Mouse (Mus musculus): ENCODE results near the gene Gm3250. TPM values are rescaled to one million over a fixed set of nuclear protein-coding genes. Genes with fewer than 3 reads are reported as not detected.
"Not testable (repeated sequence)": the region's sequence is repeated elsewhere in the genome, so short reads cannot be mapped to it uniquely, and the experiment has no call there.

The Gm3250 gene
- polyA plus RNA-seq, 1 experiment from 2014 or later: not detected

DNA sequence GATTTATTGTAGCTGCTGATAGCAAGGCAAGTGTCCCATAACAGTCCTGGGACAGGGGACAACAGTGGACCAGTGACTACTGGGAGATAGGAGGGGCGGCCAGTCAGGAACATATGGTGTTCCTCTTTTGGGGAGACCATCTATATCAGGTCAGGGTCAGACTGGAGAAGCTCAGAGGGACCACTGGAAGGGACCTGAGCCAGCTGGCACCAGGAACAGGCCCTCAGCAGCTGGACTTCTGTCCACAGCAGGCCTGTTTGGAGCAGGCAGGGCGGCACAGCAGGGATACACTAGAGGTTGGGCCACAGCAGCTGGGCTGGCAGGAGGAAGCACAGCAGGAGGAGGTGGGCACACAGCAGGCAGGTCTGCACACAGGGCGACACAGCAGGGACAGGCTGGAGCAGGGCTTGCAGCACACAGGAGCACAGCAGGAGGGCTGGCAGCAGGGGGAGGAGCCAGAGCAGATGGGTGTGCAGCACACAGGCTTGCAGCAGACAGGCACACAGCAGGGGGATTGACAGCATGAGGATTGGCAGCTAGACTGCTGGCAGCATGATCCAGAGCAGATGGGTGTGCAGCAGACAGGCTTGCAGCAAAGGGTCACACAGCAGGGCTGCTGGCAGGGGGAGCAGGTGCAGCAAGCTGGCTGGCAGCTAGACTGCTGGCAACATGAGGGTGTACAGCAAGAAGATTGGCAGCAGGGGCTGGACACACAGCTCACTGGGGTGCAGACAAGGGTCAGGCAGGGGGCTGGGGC is 16.0 kb upstream of the Gm3250 start:
- not testable (repeated sequence) for H3K4me1 ChIP-seq (ENCODE audit: control insufficient read depth, insufficient read depth, low read length); H3K9ac ChIP-seq (ENCODE audit: low read depth, low read length); H3K36me3 ChIP-seq (ENCODE audit: control insufficient read depth, insufficient read depth, low read length); H3K9me3 ChIP-seq (ENCODE audit: control insufficient read depth, low read length); ATAC-seq; H3K4me2 ChIP-seq (ENCODE audit: low read depth, low read length); H3K4me3 ChIP-seq (ENCODE audit: low read length); H3K27me3 ChIP-seq (replicated peaks; ENCODE audit: control insufficient read depth, insufficient read depth, low read length); H3K27ac ChIP-seq (ENCODE audit: low read length)
- WGBS: 36% methylated on average over 3 of the region's 3 CpGs

GRCm38 (mm10) chr10:77797677-77798076 is 15.3 kb upstream of the Gm3250 start:
- ATAC-seq: no peak
- Histone ChIP-seq H3K4me2 (ENCODE audit: low read depth, low read length) (no peak overlapping the region), H3K4me1 (ENCODE audit: control insufficient read depth, insufficient read depth, low read length) (no peaks in the 10 kb centered on the region), H3K27me3 (replicated peaks; ENCODE audit: control insufficient read depth, insufficient read depth, low read length) (no peaks in the 10 kb centered on the region), H3K4me3 (ENCODE audit: low read length) (no peak overlapping the region), H3K9me3 (ENCODE audit: control insufficient read depth, low read length) (no peaks in the 10 kb centered on the region), H3K27ac (ENCODE audit: low read length) (no peak overlapping the region), H3K36me3 (ENCODE audit: control insufficient read depth, insufficient read depth, low read length) (no peaks in the 10 kb centered on the region), H3K9ac (ENCODE audit: low read depth, low read length) (no peak overlapping the region)
- 33% methylated on average over 3 of the region's 3 CpGs for whole genome bisulfite sequencing

- 55% methylated on average over 2 of the region's 2 CpGs for whole genome bisulfite sequencing
- H3K9ac ChIP-seq (ENCODE audit: low read depth, low read length): no peak within 1 kb of the TSS
- H3K27ac ChIP-seq (ENCODE audit: low read length): no peak within 1 kb of the TSS
- H3K36me3 ChIP-seq (ENCODE audit: control insufficient read depth, insufficient read depth, low read length): no peaks in the 10 kb centered on the region
- no peak within 1 kb of the TSS for H3K4me3 ChIP-seq (ENCODE audit: low read length)
- H3K27me3 ChIP-seq (replicated peaks; ENCODE audit: control insufficient read depth, insufficient read depth, low read length): no peaks in the 10 kb centered on the region
- H3K4me2 ChIP-seq (ENCODE audit: low read depth, low read length): no peak within 1 kb of the TSS
- H3K9me3 ChIP-seq (ENCODE audit: control insufficient read depth, low read length): no peaks in the 10 kb centered on the region
- no peak for ATAC-seq
- no peaks in the 10 kb centered on the region for H3K4me1 ChIP-seq (ENCODE audit: control insufficient read depth, insufficient read depth, low read length)
Measured at GRCm38 (mm10) chr10:77794976-77795375, 12.6 kb upstream of the Gm3250 start, which contains the start of gene Gm9639. TSS of gene Gm9639 (minus strand) at chr10:77795076.

DNA sequence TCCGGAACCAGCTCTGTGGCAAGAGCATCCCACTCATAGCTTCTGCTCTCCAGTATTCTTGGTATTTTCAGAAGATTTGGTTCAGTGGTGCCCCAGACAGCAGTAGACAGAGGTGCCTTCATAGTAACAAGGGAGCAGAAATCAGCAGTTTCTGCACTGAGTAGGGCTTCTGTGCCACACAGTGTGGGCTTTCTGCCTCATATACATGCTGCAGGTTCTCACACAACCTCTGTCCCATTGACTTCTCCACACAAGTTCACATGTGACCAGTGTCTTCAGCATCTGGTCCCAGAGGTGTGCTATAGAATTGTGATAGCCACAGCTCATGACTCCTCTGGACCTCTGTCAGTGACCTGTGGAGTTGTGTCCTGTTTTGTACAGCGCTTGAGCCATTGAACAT is 6.3 kb upstream of the Gm3250 start:
- no peak for ATAC-seq
- WGBS: 74% methylated on average over 2 of the region's 2 CpGs
- no peak overlapping the region for H3K4me3 ChIP-seq (ENCODE audit: low read length)
- H3K4me1 ChIP-seq (ENCODE audit: control insufficient read depth, insufficient read depth, low read length): no peaks in the 10 kb centered on the region
- H3K27ac ChIP-seq (ENCODE audit: low read length): no peak overlapping the region
- no peaks in the 10 kb centered on the region for H3K27me3 ChIP-seq (replicated peaks; ENCODE audit: control insufficient read depth, insufficient read depth, low read length)
- H3K36me3 ChIP-seq (ENCODE audit: control insufficient read depth, insufficient read depth, low read length): no peaks in the 10 kb centered on the region
- no peak overlapping the region for H3K9ac ChIP-seq (ENCODE audit: low read depth, low read length)
- H3K4me2 ChIP-seq (ENCODE audit: low read depth, low read length): no peak overlapping the region
- no peaks in the 10 kb centered on the region for H3K9me3 ChIP-seq (ENCODE audit: control insufficient read depth, low read length)

GRCm38 (mm10) chr10:77787876-77788275 is 5.5 kb upstream of the Gm3250 start, which contains the start of gene Gm7137:
TSS of gene Gm7137 (minus strand) at chr10:77788200.
- ATAC-seq; H3K4me3 ChIP-seq (ENCODE audit: low read length); H3K27ac ChIP-seq (ENCODE audit: low read length); H3K4me2 ChIP-seq (ENCODE audit: low read depth, low read length); H3K9me3 ChIP-seq (ENCODE audit: control insufficient read depth, low read length); H3K27me3 ChIP-seq (replicated peaks; ENCODE audit: control insufficient read depth, insufficient read depth, low read length); H3K4me1 ChIP-seq (ENCODE audit: control insufficient read depth, insufficient read depth, low read length); H3K9ac ChIP-seq (ENCODE audit: low read depth, low read length); H3K36me3 ChIP-seq (ENCODE audit: control insufficient read depth, insufficient read depth, low read length): not testable (repeated sequence)
- WGBS: 78% methylated on average over 1 of the region's 1 CpGs

- not testable (repeated sequence) for H3K4me2 ChIP-seq (ENCODE audit: low read depth, low read length); H3K36me3 ChIP-seq (ENCODE audit: control insufficient read depth, insufficient read depth, low read length); H3K4me3 ChIP-seq (ENCODE audit: low read length); ATAC-seq; H3K4me1 ChIP-seq (ENCODE audit: control insufficient read depth, insufficient read depth, low read length); H3K9me3 ChIP-seq (ENCODE audit: control insufficient read depth, low read length); H3K27ac ChIP-seq (ENCODE audit: low read length); H3K9ac ChIP-seq (ENCODE audit: low read depth, low read length); H3K27me3 ChIP-seq (replicated peaks; ENCODE audit: control insufficient read depth, insufficient read depth, low read length)
- WGBS: 94% methylated on average over 1 of the region's 3 CpGs
Measured at GRCm38 (mm10) chr10:77783396-77783795, 1.1 kb upstream of the Gm3250 start.

DNA sequence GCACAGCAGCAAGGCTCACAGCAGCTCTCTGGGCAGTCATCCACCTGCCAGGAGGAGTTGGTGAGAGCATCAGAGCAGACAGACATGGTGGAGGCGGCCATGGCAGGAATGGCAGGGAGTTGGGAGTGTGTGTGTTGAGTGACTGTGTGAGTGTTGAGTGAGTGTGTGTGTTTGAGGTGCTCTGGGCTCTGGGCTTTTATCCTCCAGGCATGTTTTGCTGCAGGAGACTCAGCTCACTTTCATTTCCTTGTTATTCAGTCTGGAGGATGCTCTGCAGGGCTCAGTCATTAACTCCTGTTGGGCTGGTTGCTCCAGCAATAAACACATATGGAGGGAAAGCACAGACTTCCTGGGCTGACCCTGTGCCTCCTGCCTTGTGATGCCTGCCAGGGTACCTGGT is 5.5 kb downstream of the Gm3250 start, which contains the start of gene Gm7138:
Gene Gm7138 (minus strand): TSS at position 101 of the 400 bp plus-strand sequence.
- not testable (repeated sequence) for H3K36me3 ChIP-seq (ENCODE audit: control insufficient read depth, insufficient read depth, low read length); H3K9me3 ChIP-seq (ENCODE audit: control insufficient read depth, low read length); H3K4me3 ChIP-seq (ENCODE audit: low read length); H3K27me3 ChIP-seq (replicated peaks; ENCODE audit: control insufficient read depth, insufficient read depth, low read length); H3K4me1 ChIP-seq (ENCODE audit: control insufficient read depth, insufficient read depth, low read length); H3K4me2 ChIP-seq (ENCODE audit: low read depth, low read length); ATAC-seq; H3K27ac ChIP-seq (ENCODE audit: low read length); H3K9ac ChIP-seq (ENCODE audit: low read depth, low read length)
- 50% methylated on average over 1 of the region's 1 CpGs for WGBS

DNA sequence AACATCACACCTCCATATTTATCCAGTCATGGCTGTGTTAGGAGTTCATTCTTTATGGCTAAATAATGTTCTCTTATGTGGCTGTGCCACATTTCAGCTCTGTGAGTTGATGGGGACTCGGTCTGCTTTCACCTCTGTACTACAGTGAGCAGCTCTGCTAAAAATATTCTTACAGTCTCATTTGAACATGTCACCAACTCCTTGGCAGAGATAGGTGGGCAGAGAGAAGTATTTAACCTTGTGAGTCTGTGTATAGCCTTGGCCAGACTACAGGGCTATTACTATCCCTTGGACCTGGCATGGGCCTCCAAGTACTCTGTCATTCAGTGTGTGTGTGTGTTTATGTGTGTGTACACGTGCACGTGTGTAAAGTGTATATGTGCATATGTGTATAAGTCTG is 10.2 kb downstream of the Gm3250 start:
- not testable (repeated sequence) for H3K9ac ChIP-seq (ENCODE audit: low read depth, low read length); H3K27ac ChIP-seq (ENCODE audit: low read length); H3K4me3 ChIP-seq (ENCODE audit: low read length); ATAC-seq; H3K9me3 ChIP-seq (ENCODE audit: control insufficient read depth, low read length); H3K27me3 ChIP-seq (replicated peaks; ENCODE audit: control insufficient read depth, insufficient read depth, low read length); H3K36me3 ChIP-seq (ENCODE audit: control insufficient read depth, insufficient read depth, low read length); H3K4me2 ChIP-seq (ENCODE audit: low read depth, low read length); H3K4me1 ChIP-seq (ENCODE audit: control insufficient read depth, insufficient read depth, low read length)
- 80% methylated on average over 1 of the region's 3 CpGs for WGBS

DNA sequence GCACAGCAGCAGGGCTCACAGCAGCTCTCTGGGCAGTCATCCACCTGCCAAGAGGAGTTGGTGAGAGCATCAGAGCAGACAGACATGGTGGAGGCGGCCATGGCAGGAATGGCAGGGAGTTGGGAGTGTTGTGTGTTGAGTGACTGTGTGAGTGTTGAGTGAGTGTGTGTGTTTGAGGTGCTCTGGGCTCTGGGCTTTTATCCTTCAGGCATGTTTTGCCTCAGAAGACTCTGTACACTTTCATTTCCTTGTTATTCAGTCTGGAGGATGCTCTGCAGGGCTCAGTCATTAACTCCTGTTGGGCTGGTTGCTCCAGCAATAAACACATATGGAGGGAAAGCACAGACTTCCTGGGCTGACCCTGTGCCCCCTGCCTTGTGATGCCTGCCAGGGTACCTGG is 11.1 kb downstream of the Gm3250 start, which contains the start of gene Gm3238:
Gene Gm3238 (minus strand): TSS at position 101 of the 400 bp plus-strand sequence.
- H3K4me2 ChIP-seq (ENCODE audit: low read depth, low read length); ATAC-seq; H3K27ac ChIP-seq (ENCODE audit: low read length); H3K4me3 ChIP-seq (ENCODE audit: low read length); H3K36me3 ChIP-seq (ENCODE audit: control insufficient read depth, insufficient read depth, low read length); H3K27me3 ChIP-seq (replicated peaks; ENCODE audit: control insufficient read depth, insufficient read depth, low read length); H3K9ac ChIP-seq (ENCODE audit: low read depth, low read length); H3K9me3 ChIP-seq (ENCODE audit: control insufficient read depth, low read length); H3K4me1 ChIP-seq (ENCODE audit: control insufficient read depth, insufficient read depth, low read length): not testable (repeated sequence)
- no CpG with 5 or more reads among the region's 1 CpGs for WGBS

DNA sequence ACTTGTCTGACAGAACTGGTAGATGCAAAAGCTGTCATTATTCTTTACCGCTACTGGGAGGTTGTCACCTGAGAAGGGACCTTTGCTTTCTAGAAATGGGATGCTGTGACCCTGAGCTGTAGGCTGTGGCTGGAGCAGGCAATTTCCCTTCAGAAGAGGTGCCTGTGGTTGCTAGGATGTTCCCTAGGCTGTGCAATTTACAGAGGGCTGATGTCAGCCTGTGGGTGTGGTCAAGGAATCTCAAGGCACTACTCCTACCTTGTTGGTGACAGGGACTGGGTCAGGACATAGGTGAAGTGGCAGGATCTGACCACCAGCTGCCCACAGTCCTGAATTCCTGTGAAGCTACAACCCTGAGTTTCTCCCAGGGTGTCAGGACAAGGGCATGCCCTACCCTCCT is 12.6 kb downstream of the Gm3250 start:
- 85% methylated on average over 1 of the region's 1 CpGs for WGBS
- Histone ChIP-seq H3K9ac (ENCODE audit: low read depth, low read length) (no peak overlapping the region), H3K9me3 (ENCODE audit: control insufficient read depth, low read length) (no peaks in the 10 kb centered on the region), H3K4me1 (ENCODE audit: control insufficient read depth, insufficient read depth, low read length) (no peaks in the 10 kb centered on the region), H3K4me3 (ENCODE audit: low read length) (no peak overlapping the region), H3K27me3 (replicated peaks; ENCODE audit: control insufficient read depth, insufficient read depth, low read length) (no peaks in the 10 kb centered on the region), H3K4me2 (ENCODE audit: low read depth, low read length) (no peak overlapping the region), H3K27ac (ENCODE audit: low read length) (no peak overlapping the region), H3K36me3 (ENCODE audit: control insufficient read depth, insufficient read depth, low read length) (no peaks in the 10 kb centered on the region)
- no peak for ATAC-seq

Data from intestine, embryonic 16.5 days (tissue).